Mouse (Mus musculus) monocyte, adult 2 months (primary cell): Measurements from ENCODE around the gene Dnah2.
A peak's percentile ranks its signal among the peaks of the same experiment; 100 is the strongest.

Experiments
- DNase-seq, 2 experiments: peaks; one replicate each; pipeline ENCODE4 v3.0.0; 2022; ENCODE audit warnings: low spot score in 2 of 2, low read depth in 1 of 2

Gene Dnah2

GRCm38 (mm10) chr11:69549060-69549656 is at the start of gene Dnah2:
Gene Dnah2, minus strand, starts transcription at chr11:69549110.
- no peak for DNase-seq

GRCm38 (mm10) chr11:69594853-69595252 is 45.9 kb upstream of the Dnah2 start:
- DNase-seq, result no peak

- DNase-seq, result no peak
Measured at GRCm38 (mm10) chr11:69592799-69593198, 43.9 kb upstream of the Dnah2 start.

- DNase-seq, result no peak
Measured at GRCm38 (mm10) chr11:69591899-69592637, 43.2 kb upstream of the Dnah2 start.

GRCm38 (mm10) chr11:69591424-69591823 is 42.5 kb upstream of the Dnah2 start:
- no peak for DNase-seq

GRCm38 (mm10) chr11:69590622-69591021 is 41.7 kb upstream of the Dnah2 start:
- DNase-seq, result no peak

- DNase-seq, result no peak
Measured at GRCm38 (mm10) chr11:69589207-69589834, 40.4 kb upstream of the Dnah2 start.

- DNase-seq, result no peak
Measured at GRCm38 (mm10) chr11:69585718-69586325, 36.9 kb upstream of the Dnah2 start.

- no peak for DNase-seq
Measured at GRCm38 (mm10) chr11:69584937-69585336, 36.0 kb upstream of the Dnah2 start.

- no peak for DNase-seq
Measured at GRCm38 (mm10) chr11:69584008-69584407, 35.1 kb upstream of the Dnah2 start.

GRCm38 (mm10) chr11:69582230-69582805 is 33.4 kb upstream of the Dnah2 start:
- DNase-seq, result no peak

- no peak for DNase-seq
Measured at GRCm38 (mm10) chr11:69581814-69582213, 32.9 kb upstream of the Dnah2 start.

GRCm38 (mm10) chr11:69581147-69581688 is 32.3 kb upstream of the Dnah2 start:
- peak; percentile 80 for DNase-seq

- DNase-seq, result no peak
Measured at GRCm38 (mm10) chr11:69580572-69581146, 31.7 kb upstream of the Dnah2 start.

GRCm38 (mm10) chr11:69580091-69580514 is 31.2 kb upstream of the Dnah2 start, which contains the start of the genes Wrap53 and Trp53:
Gene Wrap53, minus strand, starts transcription at chr11:69580255.
Gene Trp53, plus strand, starts transcription at chr11:69580359.
- DNase-seq, result peak; percentile 78 to 86

GRCm38 (mm10) chr11:69579128-69580017 is 30.5 kb upstream of the Dnah2 start:
- DNase-seq, result peak; percentile 94 to 95

GRCm38 (mm10) chr11:69578301-69578700 is 29.4 kb upstream of the Dnah2 start:
- DNase-seq, result no peak

GRCm38 (mm10) chr11:69576307-69576706 is 27.4 kb upstream of the Dnah2 start:
- no peak for DNase-seq

- no peak for DNase-seq
Measured at GRCm38 (mm10) chr11:69575220-69575619, 26.3 kb upstream of the Dnah2 start.

GRCm38 (mm10) chr11:69565131-69565530 is 16.2 kb upstream of the Dnah2 start:
- DNase-seq, result no peak
